Mouse (Mus musculus) spleen, adult 2 months (tissue): ENCODE measurements around the gene Il27.

Experiments
- CTCF ChIP-seq: fragments of 200-500 bp; IDR thresholded peaks from 2 replicates; pipeline ENCODE4 v1.5.1; 2011; ENCODE audit warnings: mild to moderate bottlenecking, inconsistent platforms; ENCODE audit not compliant: insufficient read depth, insufficient read length, insufficient replicate concordance; ENCODE audit errors: extremely low read depth
- POLR2A ChIP-seq: fragments of 200-500 bp; IDR thresholded peaks from 2 replicates; pipeline ENCODE4 v1.6.1; 2011; ENCODE audit warnings: low read depth, low read length, inconsistent platforms

GRCm38 (mm10) chr7:126612736-126613135 lies 18.0 kb upstream of the Il27 start:
- TF ChIP-seq POLR2A (no peak), CTCF (no peak)
